Comparison of ENCODE assay signal across 9 mouse cellular contexts in the genomic region with DNA sequence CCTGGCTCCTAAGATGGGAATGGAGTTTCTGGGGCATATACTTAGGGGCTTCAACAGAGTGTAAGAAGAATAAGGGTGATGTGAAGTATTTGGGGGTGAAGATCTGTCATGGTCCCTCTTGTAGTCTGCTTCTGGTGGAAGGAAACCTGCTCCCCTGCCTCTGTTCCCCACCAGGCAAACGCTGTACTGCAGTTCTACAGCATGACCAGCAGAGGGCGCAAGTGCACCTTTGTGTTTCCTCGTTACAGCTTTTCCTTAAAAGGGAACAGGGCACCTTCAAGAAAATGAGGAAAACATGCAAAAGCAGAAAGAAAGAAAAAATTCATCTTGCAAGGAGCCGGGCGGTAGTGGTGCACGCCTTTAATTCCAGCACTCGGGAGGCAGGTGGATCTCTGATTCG. TPM values are rescaled to one million over a fixed set of nuclear protein-coding genes. Genes with fewer than 3 reads are reported as not detected.
DNase-seq lines count a peak whose midpoint lies in the region; ATAC-seq and TF ChIP-seq lines count a peak whose summit lies in the region.
"Had no signal": no experiment of that assay in that cellular context is flagged by ENCODE, and none has a peak within 500 bp of the region (broad histone marks: within the 10 kb centered on the region; RNA-seq: fewer than 3 reads in every experiment).

No protein-coding gene starts in this region.

- no peak overlapping the region for H3K4me2 ChIP-seq in hindbrain, embryonic 12.5 days (replicated peaks)
- H3K4me2 ChIP-seq in myocyte (ENCODE audit: low read depth): no peak overlapping the region
- H3K4me2 ChIP-seq: midbrain, embryonic 12.5 days had no signal

- H3K4me3 ChIP-seq in hindbrain, embryonic 10.5 days: no peak overlapping the region
- no peak overlapping the region for H3K4me3 ChIP-seq in hindbrain, embryonic 12.5 days
- H3K4me3 ChIP-seq in MEL (ENCODE audit: control insufficient read depth in 1 of 2, insufficient read depth in 1 of 2, low read depth in 2 of 2, low read length in 2 of 2) (no peak overlapping the region), myocyte (no peak overlapping the region)
- no peak overlapping the region for H3K4me3 ChIP-seq in cerebellum, adult 2 months (replicated peaks; ENCODE audit: insufficient read depth, low read depth, low read length)
- H3K4me3 ChIP-seq: midbrain, embryonic 12.5 days had no signal

- WGBS in hindbrain, embryonic 10.5 days: 21% methylated on average over 8 of the region's 8 CpGs
- 20% methylated on average over 8 of the region's 8 CpGs for WGBS in hindbrain, embryonic 12.5 days
- 20% methylated on average over 8 of the region's 8 CpGs for WGBS in cerebellum, adult 2 months

- H3K27me3 ChIP-seq in hindbrain, embryonic 10.5 days (ENCODE audit: insufficient read depth, poor library complexity, severe bottlenecking): 0 out of 2 replicates have a peak, but pooled peaks cover 5% of the 10 kb centered on the region
- peaks cover 6% of the 10 kb centered on the region; the same call in 1 of the 2 replicates for H3K27me3 ChIP-seq in hindbrain, embryonic 12.5 days
- H3K27me3 ChIP-seq in MEL (ENCODE audit: control insufficient read depth in 1 of 2, insufficient read depth in 2 of 2, low read length in 2 of 2) (no peaks in the 10 kb centered on the region), myocyte (ENCODE audit: control insufficient read depth, insufficient read depth, insufficient read length) (peaks cover 34% of the 10 kb centered on the region)
- H3K27me3 ChIP-seq in cerebellum, adult 2 months (ENCODE audit: control insufficient read depth, insufficient read depth, low read length): no peaks in the 10 kb centered on the region
- H3K27me3 ChIP-seq: midbrain, embryonic 12.5 days had no signal

- no peaks in the 10 kb centered on the region for H3K36me3 ChIP-seq in hindbrain, embryonic 10.5 days
- H3K36me3 ChIP-seq in hindbrain, embryonic 12.5 days: no peaks in the 10 kb centered on the region
- no peaks in the 10 kb centered on the region for H3K36me3 ChIP-seq in MEL (ENCODE audit: control insufficient read depth in 1 of 2, insufficient read depth in 2 of 2, low read length in 2 of 2)
- H3K36me3 ChIP-seq in myocyte (ENCODE audit: control insufficient read depth, insufficient read depth): no peaks in the 10 kb centered on the region
- H3K36me3 ChIP-seq: midbrain, embryonic 12.5 days had no signal

- no peak for TF ChIP-seq POLR2A in MEL (IDR thresholded peaks at IDR 0.05; ENCODE audit: control insufficient read depth in 1 of 2, insufficient read depth in 1 of 2, low read depth in 1 of 2, low read length in 2 of 2, poor library complexity in 1 of 2)
- TF ChIP-seq POLR2A in cerebellum, adult 2 months (IDR thresholded peaks at IDR 0.05; ENCODE audit: borderline replicate concordance, insufficient read depth, low read length): no peak
- no peak for TF ChIP-seq POLR2A in myocyte (IDR thresholded peaks at IDR 0.05; ENCODE audit: insufficient read length, low read depth)

- H3K9ac ChIP-seq in hindbrain, embryonic 12.5 days: no peak overlapping the region
- H3K9ac ChIP-seq in MEL (ENCODE audit: control insufficient read depth, low read depth, low read length, poor library complexity, severe bottlenecking): no peak overlapping the region
- H3K9ac ChIP-seq: midbrain, embryonic 12.5 days had no signal

- no peak overlapping the region for H3ac ChIP-seq in myocyte (ENCODE audit: control insufficient read depth, insufficient read length)

- H3K4me1 ChIP-seq in hindbrain, embryonic 10.5 days (replicated peaks): peaks cover 19% of the 10 kb centered on the region
- peaks cover 15% of the 10 kb centered on the region for H3K4me1 ChIP-seq in hindbrain, embryonic 12.5 days
- H3K4me1 ChIP-seq in MEL (ENCODE audit: control insufficient read depth in 1 of 2, insufficient read depth in 2 of 2, low read length in 2 of 2): no peaks in the 10 kb centered on the region
- no peaks in the 10 kb centered on the region for H3K4me1 ChIP-seq in cerebellum, adult 2 months (ENCODE audit: control insufficient read depth, insufficient read depth, low read length)

- peak; percentile 52 for TF ChIP-seq RAD21 in MEL (IDR thresholded peaks at IDR 0.05; ENCODE audit: low read depth, low read length)

- intact Hi-C loops in left cerebral cortex, postnatal 25 days (cut with DNase I): loop anchor here (1.0 to 10.0 kb wide), 3 partner anchors 222 to 523 kb away; no protein-coding TSS in a partner anchor

- DNase-seq in hindbrain, embryonic 10.5 days (ENCODE audit: low spot score): peak; percentile 74
- peak; percentile 35 for DNase-seq in MEL (ENCODE audit: low read depth, low spot score)
- peak; percentile 38 to 65 for DNase-seq in cerebellum, adult 2 months
- DNase-seq in frontal cortex, postnatal 36 days (ENCODE audit: low spot score in 2 of 2): peak; percentile 57 to 79
- peak; percentile 59 to 65 for DNase-seq in left cerebral cortex, postnatal 25 days (ENCODE audit: low spot score in 2 of 2)
- DNase-seq in testis, postnatal 10 days (ENCODE audit: low spot score): peak; percentile 86

- no peaks in the 10 kb centered on the region for H3K9me3 ChIP-seq in hindbrain, embryonic 10.5 days
- no peaks in the 10 kb centered on the region for H3K9me3 ChIP-seq in hindbrain, embryonic 12.5 days (replicated peaks)
- H3K9me3 ChIP-seq in MEL (replicated peaks; ENCODE audit: insufficient read depth, low read length): no peaks in the 10 kb centered on the region
- H3K9me3 ChIP-seq: midbrain, embryonic 12.5 days had no signal

- H3K27ac ChIP-seq in hindbrain, embryonic 10.5 days: peak overlapping the region; percentile 71; the same call in 1 of the 2 replicates
- H3K27ac ChIP-seq in hindbrain, embryonic 12.5 days: no peak overlapping the region
- H3K27ac ChIP-seq in MEL (ENCODE audit: control insufficient read depth, low read depth, low read length): no peak overlapping the region
- H3K27ac ChIP-seq in cerebellum, adult 2 months (ENCODE audit: insufficient read depth, low read length): no peak overlapping the region
- H3K27ac ChIP-seq: midbrain, embryonic 12.5 days had no signal

- H3K79me2 ChIP-seq in MEL (ENCODE audit: control insufficient read depth, insufficient read depth, low read length, poor library complexity) (no peaks in the 10 kb centered on the region), myocyte (ENCODE audit: control insufficient read depth, insufficient read depth) (no peaks in the 10 kb centered on the region)

- no peak for ATAC-seq in hindbrain, embryonic 12.5 days (ENCODE audit: low FRiP score)

- no peak for TF ChIP-seq EP300 in MEL (IDR thresholded peaks at IDR 0.05; ENCODE audit: low read depth in 1 of 2, low read length in 2 of 2)

- peak; percentile 78 to 94 (median 91) for TF ChIP-seq CTCF in MEL (IDR thresholded peaks at IDR 0.05 in 2 of 3, conservative IDR thresholded peaks at IDR 0.05 in 1 of 3; ENCODE audit: control insufficient read depth in 1 of 3, insufficient read depth in 1 of 3, low read depth in 2 of 3, low read length in 3 of 3, poor library complexity in 1 of 3, severe bottlenecking in 1 of 3)
- TF ChIP-seq CTCF in cerebellum, adult 2 months (IDR thresholded peaks at IDR 0.05; ENCODE audit: borderline replicate concordance, insufficient read depth, low read depth, low read length): peak; percentile 98

TF ChIP-seq in MEL, 35 proteins besides CTCF, POLR2A, EP300 and RAD21 (continues in another document):
- TF ChIP-seq BHLHE40 (IDR thresholded peaks at IDR 0.05; ENCODE audit: borderline replicate concordance, low read depth, low read length) (no peak), MYB (IDR thresholded peaks at IDR 0.05; ENCODE audit: low read depth, low read length) (no peak), TCF12 (IDR thresholded peaks at IDR 0.05; ENCODE audit: low read depth, low read length) (no peak), SMC3 (IDR thresholded peaks at IDR 0.05; ENCODE audit: low read depth, low read length) (peak; percentile 61), ZKSCAN1 (IDR thresholded peaks at IDR 0.05; ENCODE audit: low read depth, low read length) (no peak), JUND (IDR thresholded peaks at IDR 0.05; ENCODE audit: low read depth, low read length) (no peak)

TF ChIP-seq in myocyte, 11 proteins besides CTCF, POLR2A, EP300 and RAD21 (continues in another document):
- no peak for TF ChIP-seq E2F4 (IDR thresholded peaks at IDR 0.05; ENCODE audit: insufficient read depth)
- peak; percentile 90 for TF ChIP-seq SRF (IDR thresholded peaks at IDR 0.05; ENCODE audit: control insufficient read depth, insufficient read length, low read depth)
- TF ChIP-seq MYOG (IDR thresholded peaks at IDR 0.05; ENCODE audit: control insufficient read depth in 1 of 3, insufficient read depth in 1 of 3, insufficient read length in 2 of 3, low read depth in 2 of 3): no peak
- no peak for TF ChIP-seq TCF12 (IDR thresholded peaks at IDR 0.05; ENCODE audit: insufficient read depth, poor library complexity, severe bottlenecking)
- TF ChIP-seq USF1 (IDR thresholded peaks at IDR 0.05; ENCODE audit: low read depth): no peak

RNA-seq across cellular contexts. Expression of a gene that starts 25.5 kb away (rescaled TPM):
- polyA plus RNA-seq in hindbrain, embryonic 10.5 days (2016; fragmentation: Nextera tagmentation; extraction: Ambion mirVana): 4.2 and 5.0 TPM in 2 replicates
- 6.9 and 7.1 TPM in 2 replicates for polyA plus RNA-seq in hindbrain, embryonic 12.5 days (2016; fragmentation: Nextera tagmentation; extraction: Ambion mirVana)
- total RNA-seq in MEL (2012; rRNA removed): not detected in 2 replicates
- polyA plus RNA-seq in MEL (2012; ENCODE audit: insufficient read depth in 1 of 2, insufficient read length in 2 of 2, low read depth in 1 of 2, low replicate concordance in 2 of 2, missing spikeins in 1 of 2): not detected
- 2.3 TPM in 2 replicates for polyA plus RNA-seq in cerebellum, adult 2 months (2012; rRNA removed)
- under 1 TPM; 0.78 to 0.83 TPM for total RNA-seq in left cerebral cortex, postnatal 25 days (2021)
- polyA plus RNA-seq in myocyte (2012; fragmentation: generic; extraction: Trizol): 0.05 TPM

RNA-seq across cellular contexts. Expression of a gene that starts 36.0 kb away (rescaled TPM):
- 56.9 and 59.5 TPM in 2 replicates for polyA plus RNA-seq in hindbrain, embryonic 10.5 days (2016; fragmentation: Nextera tagmentation; extraction: Ambion mirVana)
- 51.3 and 52.3 TPM in 2 replicates for polyA plus RNA-seq in hindbrain, embryonic 12.5 days (2016; fragmentation: Nextera tagmentation; extraction: Ambion mirVana)
- total RNA-seq in MEL (2012; rRNA removed): 26.8 and 35.1 TPM in 2 replicates
- 10 to 100 TPM in 1 of 2 experiments, not detected in 1; 29.8 TPM for polyA plus RNA-seq in MEL (2012; ENCODE audit: insufficient read depth in 1 of 2, insufficient read length in 2 of 2, low read depth in 1 of 2, low replicate concordance in 2 of 2, missing spikeins in 1 of 2)
- polyA plus RNA-seq in cerebellum, adult 2 months (2012; rRNA removed): 27.5 and 27.7 TPM in 2 replicates
- 10 to 100 TPM; 20.4 to 20.9 TPM for total RNA-seq in left cerebral cortex, postnatal 25 days (2021)
- polyA plus RNA-seq in myocyte (2012; fragmentation: generic; extraction: Trizol): 19.7 TPM

RNA-seq across cellular contexts. Expression of a gene that starts 56.1 kb away (rescaled TPM):
- 0.84 and 1.1 TPM in 2 replicates for polyA plus RNA-seq in hindbrain, embryonic 10.5 days (2016; fragmentation: Nextera tagmentation; extraction: Ambion mirVana)
- polyA plus RNA-seq in hindbrain, embryonic 12.5 days (2016; fragmentation: Nextera tagmentation; extraction: Ambion mirVana): 0.55 and 1.2 TPM in 2 replicates
- total RNA-seq in MEL (2012; rRNA removed): not detected in 2 replicates
- polyA plus RNA-seq in MEL (2012; ENCODE audit: insufficient read depth in 1 of 2, insufficient read length in 2 of 2, low read depth in 1 of 2, low replicate concordance in 2 of 2, missing spikeins in 1 of 2) (not detected), myocyte (2012; fragmentation: generic; extraction: Trizol) (0.04 TPM)
- 21.6 and 22.3 TPM in 2 replicates for polyA plus RNA-seq in cerebellum, adult 2 months (2012; rRNA removed)
- total RNA-seq in left cerebral cortex, postnatal 25 days (2021): 10 to 100 TPM; 16.4 to 17.8 TPM

Comparison
In these comparisons a context has a peak if more than half of its experiments do, and no peak if none do; other contexts are left out.
1. DNase-seq: peak in every context shown above with its lines; median percentile 86 in testis, postnatal 10 days; 74 in hindbrain, embryonic 10.5 days; 68 in frontal cortex, postnatal 36 days; 62 in left cerebral cortex, postnatal 25 days; 52 in cerebellum, adult 2 months; 35 in MEL.
2. RNA of a gene that starts 56.1 kb away (polyA plus RNA-seq): 21.6 to 22.3 TPM in cerebellum, adult 2 months; 0.55 to 1.2 TPM in hindbrain, embryonic 12.5 days, 0.84 to 1.1 TPM in hindbrain, embryonic 10.5 days, 0.04 TPM in myocyte (single experiment) and not detected in MEL; every median in the first group is over 10 times any median in the second.